Mouse (Mus musculus): ENCODE measurements around the gene Dmac2. TPM values are rescaled to one million over a fixed set of nuclear protein-coding genes. Genes with fewer than 3 reads are reported as not detected.

The Dmac2 gene
- polyA plus RNA-seq, 1 experiment from 2014 or later: 50.2 TPM

DNA sequence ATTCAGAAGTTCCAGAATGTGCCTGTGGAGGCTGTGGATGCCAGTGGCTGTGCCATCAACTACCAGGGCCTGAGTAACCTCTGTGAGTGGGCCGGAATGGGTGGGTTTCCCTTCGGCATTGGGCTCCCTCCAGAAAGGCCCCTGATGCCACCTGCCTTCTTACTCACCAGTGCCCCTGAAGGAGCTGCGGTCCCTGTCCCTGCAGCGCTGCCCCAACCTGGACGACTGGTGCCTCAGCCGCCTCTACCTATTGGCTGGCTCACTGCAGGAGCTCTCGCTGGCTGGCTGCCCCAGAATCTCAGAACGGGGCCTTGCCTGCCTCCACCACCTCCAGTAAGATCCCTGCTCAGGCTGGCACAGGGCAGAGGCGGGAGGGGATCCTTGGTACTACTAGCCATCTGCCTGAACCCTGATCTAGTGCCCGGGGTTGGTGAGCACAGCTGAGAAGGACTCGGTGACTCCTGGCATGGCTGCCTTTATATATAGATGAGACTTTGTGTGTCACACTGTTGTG is 4.7 kb downstream of the Dmac2 start:
- Histone ChIP-seq H3K27me3 (ENCODE audit: control insufficient read depth, insufficient read depth, low read length) (no peaks in the 10 kb centered on the region), H3K4me3 (ENCODE audit: low read length) (no peak overlapping the region), H3K27ac (ENCODE audit: low read depth, low read length) (no peak overlapping the region), H3K9ac (ENCODE audit: low read depth, low read length) (no peak overlapping the region), H3K36me3 (ENCODE audit: control insufficient read depth, insufficient read depth, low read length) (peaks cover 39% of the 10 kb centered on the region), H3K4me1 (ENCODE audit: control insufficient read depth, insufficient read depth, low read length) (peaks cover 27% of the 10 kb centered on the region), H3K4me2 (replicated peaks; ENCODE audit: low read depth, low read length) (no peak overlapping the region), H3K9me3 (ENCODE audit: control insufficient read depth, low read length) (no peaks in the 10 kb centered on the region)
- ATAC-seq (ENCODE audit: low FRiP score, low TSS enrichment): no peak
- 91% methylated on average over 11 of the region's 11 CpGs for WGBS

DNA sequence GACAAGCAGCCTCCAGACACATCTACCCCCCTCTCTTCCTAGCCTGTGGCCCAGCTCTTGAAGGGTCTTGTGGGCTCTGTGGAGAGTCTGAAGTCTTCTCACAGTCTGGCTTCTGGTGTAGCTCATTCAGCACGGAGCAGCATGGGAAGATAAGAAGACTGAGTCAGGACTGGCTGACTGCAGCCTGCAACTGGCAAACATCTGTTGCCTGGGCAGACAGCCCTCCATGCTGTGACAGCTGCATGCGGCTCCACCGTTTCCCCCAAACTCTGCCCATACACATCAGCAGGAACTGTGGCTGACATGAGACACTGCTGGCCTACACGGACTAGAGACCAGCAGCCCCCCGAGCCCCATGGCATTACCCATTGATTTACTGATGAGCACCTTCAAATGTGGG is 5.6 kb downstream of the Dmac2 start:
- ATAC-seq (ENCODE audit: low FRiP score, low TSS enrichment): no peak

GRCm38 (mm10) chr7:25625594-25626250 is 6.5 kb downstream of the Dmac2 start:
- Histone ChIP-seq H3K4me1 (ENCODE audit: control insufficient read depth, insufficient read depth, low read length) (peaks cover 20% of the 10 kb centered on the region; the same call in 1 of the 2 replicates), H3K27ac (ENCODE audit: low read depth, low read length) (peak overlapping the region; percentile 59; the same call in 1 of the 2 replicates), H3K9ac (ENCODE audit: low read depth, low read length) (no peak overlapping the region), H3K9me3 (ENCODE audit: control insufficient read depth, low read length) (no peaks in the 10 kb centered on the region), H3K27me3 (ENCODE audit: control insufficient read depth, insufficient read depth, low read length) (no peaks in the 10 kb centered on the region), H3K36me3 (ENCODE audit: control insufficient read depth, insufficient read depth, low read length) (peaks cover 56% of the 10 kb centered on the region), H3K4me2 (replicated peaks; ENCODE audit: low read depth, low read length) (no peak overlapping the region), H3K4me3 (ENCODE audit: low read length) (no peak overlapping the region)
- ATAC-seq (ENCODE audit: low FRiP score, low TSS enrichment): no peak
- 81% methylated on average over 10 of the region's 10 CpGs for WGBS

More for the DNA sequence above, 5.6 kb downstream of the Dmac2 start:
- H3K4me3 ChIP-seq (ENCODE audit: low read length): no peak overlapping the region
- no peaks in the 10 kb centered on the region for H3K9me3 ChIP-seq (ENCODE audit: control insufficient read depth, low read length)
- no peak overlapping the region for H3K4me2 ChIP-seq (replicated peaks; ENCODE audit: low read depth, low read length)
- H3K27ac ChIP-seq (ENCODE audit: low read depth, low read length): no peak overlapping the region
- WGBS: 82% methylated on average over 5 of the region's 5 CpGs
- H3K27me3 ChIP-seq (ENCODE audit: control insufficient read depth, insufficient read depth, low read length): no peaks in the 10 kb centered on the region
- H3K9ac ChIP-seq (ENCODE audit: low read depth, low read length): no peak overlapping the region
- peaks cover 25% of the 10 kb centered on the region for H3K4me1 ChIP-seq (ENCODE audit: control insufficient read depth, insufficient read depth, low read length)
- peaks cover 47% of the 10 kb centered on the region for H3K36me3 ChIP-seq (ENCODE audit: control insufficient read depth, insufficient read depth, low read length)

- peak within 1 kb of the TSS; percentile 59; the same call in 1 of the 2 replicates for H3K27ac ChIP-seq (ENCODE audit: low read depth, low read length)
- peaks cover 56% of the 10 kb centered on the region for H3K36me3 ChIP-seq (ENCODE audit: control insufficient read depth, insufficient read depth, low read length)
- H3K4me1 ChIP-seq (ENCODE audit: control insufficient read depth, insufficient read depth, low read length): peaks cover 20% of the 10 kb centered on the region; the same call in 1 of the 2 replicates
- ATAC-seq (ENCODE audit: low FRiP score, low TSS enrichment): peak; percentile 45
- no peaks in the 10 kb centered on the region for H3K9me3 ChIP-seq (ENCODE audit: control insufficient read depth, low read length)
- peak within 1 kb of the TSS; percentile 43 for H3K4me3 ChIP-seq (ENCODE audit: low read length)
- peak within 1 kb of the TSS; percentile 70 for H3K4me2 ChIP-seq (replicated peaks; ENCODE audit: low read depth, low read length)
- peak within 1 kb of the TSS; percentile 64 for H3K9ac ChIP-seq (ENCODE audit: low read depth, low read length)
- H3K27me3 ChIP-seq (ENCODE audit: control insufficient read depth, insufficient read depth, low read length): no peaks in the 10 kb centered on the region
- 12% methylated on average over 29 of the region's 29 CpGs for WGBS
Measured at GRCm38 (mm10) chr7:25626509-25627430, 7.6 kb downstream of the Dmac2 start, which contains the start of gene B3gnt8. Gene B3gnt8, plus strand, starts transcription at chr7:25626654.

- peak; percentile 89 for ATAC-seq (ENCODE audit: low FRiP score, low TSS enrichment)
- Histone ChIP-seq H3K9ac (ENCODE audit: low read depth, low read length) (peak overlapping the region; percentile 64), H3K9me3 (ENCODE audit: control insufficient read depth, low read length) (no peaks in the 10 kb centered on the region), H3K4me2 (replicated peaks; ENCODE audit: low read depth, low read length) (peak overlapping the region; percentile 70), H3K4me1 (ENCODE audit: control insufficient read depth, insufficient read depth, low read length) (peaks cover 20% of the 10 kb centered on the region; the same call in 1 of the 2 replicates), H3K27me3 (ENCODE audit: control insufficient read depth, insufficient read depth, low read length) (no peaks in the 10 kb centered on the region), H3K4me3 (ENCODE audit: low read length) (peak overlapping the region; percentile 43), H3K36me3 (ENCODE audit: control insufficient read depth, insufficient read depth, low read length) (peaks cover 53% of the 10 kb centered on the region), H3K27ac (ENCODE audit: low read depth, low read length) (peak overlapping the region; percentile 59; the same call in 1 of the 2 replicates)
- WGBS: 14% methylated on average over 37 of the region's 38 CpGs
Measured at GRCm38 (mm10) chr7:25627431-25628322, 8.5 kb downstream of the Dmac2 start.

DNA sequence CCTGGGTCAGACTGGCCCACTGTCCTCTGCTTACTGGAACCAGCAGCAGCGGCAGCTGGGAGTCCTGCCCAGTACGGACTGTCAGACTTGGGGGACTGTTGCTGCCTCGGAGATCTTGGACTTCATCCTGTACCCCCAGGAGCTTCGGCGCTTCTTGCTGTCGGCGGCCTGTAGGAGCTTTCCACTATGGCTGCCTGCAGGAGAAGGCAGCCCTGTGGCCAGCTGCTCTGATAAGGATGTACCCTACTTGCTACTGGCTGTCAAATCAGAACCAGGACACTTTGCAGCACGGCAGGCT is 9.1 kb downstream of the Dmac2 start:
- ATAC-seq (ENCODE audit: low FRiP score, low TSS enrichment): no peak
- Histone ChIP-seq H3K36me3 (ENCODE audit: control insufficient read depth, insufficient read depth, low read length) (peaks cover 52% of the 10 kb centered on the region), H3K4me3 (ENCODE audit: low read length) (peak overlapping the region; percentile 43), H3K27me3 (ENCODE audit: control insufficient read depth, insufficient read depth, low read length) (no peaks in the 10 kb centered on the region), H3K4me1 (ENCODE audit: control insufficient read depth, insufficient read depth, low read length) (peaks cover 20% of the 10 kb centered on the region; the same call in 1 of the 2 replicates), H3K4me2 (replicated peaks; ENCODE audit: low read depth, low read length) (peak overlapping the region; percentile 70), H3K9ac (ENCODE audit: low read depth, low read length) (peak overlapping the region; percentile 64; the same call in 1 of the 2 replicates), H3K27ac (ENCODE audit: low read depth, low read length) (peak overlapping the region; percentile 59; the same call in 1 of the 2 replicates), H3K9me3 (ENCODE audit: control insufficient read depth, low read length) (no peaks in the 10 kb centered on the region)
- 57% methylated on average over 8 of the region's 8 CpGs for WGBS

- no peak overlapping the region for H3K4me2 ChIP-seq (replicated peaks; ENCODE audit: low read depth, low read length)
- H3K27ac ChIP-seq (ENCODE audit: low read depth, low read length): no peak overlapping the region
- WGBS: 92% methylated on average over 5 of the region's 5 CpGs
- H3K9ac ChIP-seq (ENCODE audit: low read depth, low read length): no peak overlapping the region
- no peak overlapping the region for H3K4me3 ChIP-seq (ENCODE audit: low read length)
- no peaks in the 10 kb centered on the region for H3K9me3 ChIP-seq (ENCODE audit: control insufficient read depth, low read length)
- peaks cover 46% of the 10 kb centered on the region for H3K36me3 ChIP-seq (ENCODE audit: control insufficient read depth, insufficient read depth, low read length)
- H3K4me1 ChIP-seq (ENCODE audit: control insufficient read depth, insufficient read depth, low read length): 0 out of 2 replicates have a peak, but pooled peaks cover 9% of the 10 kb centered on the region
- H3K27me3 ChIP-seq (ENCODE audit: control insufficient read depth, insufficient read depth, low read length): no peaks in the 10 kb centered on the region
- no peak for ATAC-seq (ENCODE audit: low FRiP score, low TSS enrichment)
Measured at GRCm38 (mm10) chr7:25632679-25633078, 13.5 kb downstream of the Dmac2 start.

GRCm38 (mm10) chr7:25636373-25636772 is 17.2 kb downstream of the Dmac2 start:
- Histone ChIP-seq H3K4me1 (ENCODE audit: control insufficient read depth, insufficient read depth, low read length) (no peaks in the 10 kb centered on the region), H3K4me2 (replicated peaks; ENCODE audit: low read depth, low read length) (no peak overlapping the region), H3K36me3 (ENCODE audit: control insufficient read depth, insufficient read depth, low read length) (peaks cover 33% of the 10 kb centered on the region), H3K4me3 (ENCODE audit: low read length) (no peak overlapping the region), H3K9me3 (ENCODE audit: control insufficient read depth, low read length) (no peaks in the 10 kb centered on the region), H3K27me3 (ENCODE audit: control insufficient read depth, insufficient read depth, low read length) (no peaks in the 10 kb centered on the region), H3K9ac (ENCODE audit: low read depth, low read length) (no peak overlapping the region), H3K27ac (ENCODE audit: low read depth, low read length) (no peak overlapping the region)
- ATAC-seq (ENCODE audit: low FRiP score, low TSS enrichment): no peak
- WGBS: 69% methylated on average over 3 of the region's 3 CpGs

Measured in kidney, embryonic 14.5 days (tissue).